Mouse (Mus musculus) neutrophil, adult 5-6 weeks (primary cell): ENCODE results near the gene Gimap9. TPM values are rescaled to one million over a fixed set of nuclear protein-coding genes. Genes with fewer than 3 reads are reported as not detected.

Experiments used
- ATAC-seq: fragments of 151-379, 151-347 bp; 2 replicates; pipeline ENCODE4 v1.8.0; 2017; ENCODE audit warnings: mild to moderate bottlenecking, moderate TSS enrichment; ENCODE audit not compliant: insufficient number of reproducible peaks, poor library complexity, low FRiP score, severe bottlenecking; ENCODE audit errors: extremely low read depth
- total RNA-seq: library from RNA; stranded (forward); fragments of 200-1000 nt; gene quantifications from 2 replicates; pipeline ENCODE4 v1.2.3, GENCODE M21; 2017

The Gimap9 gene
- total RNA-seq, 1 experiment from 2014 or later, result 132 TPM

DNA sequence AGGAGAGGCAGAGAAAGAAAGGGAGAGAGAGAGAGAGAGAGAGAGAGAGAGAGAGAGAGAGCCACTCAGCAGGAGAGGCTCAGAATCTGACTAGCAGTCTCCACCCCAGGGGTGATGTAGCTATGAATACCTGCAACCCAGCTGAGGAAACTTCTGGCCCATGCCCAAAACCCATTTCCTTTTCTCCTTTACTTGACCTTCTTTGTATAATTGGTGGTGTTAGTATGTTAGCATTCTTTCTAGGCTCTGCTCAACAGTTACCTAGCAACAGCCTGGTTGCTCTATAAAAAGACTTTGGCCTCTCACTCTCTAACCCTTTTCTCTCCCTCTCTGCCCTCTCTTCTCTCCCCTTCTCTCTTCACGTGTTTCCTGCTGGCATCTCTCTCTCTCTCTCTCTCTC is 49.5 kb downstream of the Gimap9 start:
- ATAC-seq, result peak; percentile 83

DNA sequence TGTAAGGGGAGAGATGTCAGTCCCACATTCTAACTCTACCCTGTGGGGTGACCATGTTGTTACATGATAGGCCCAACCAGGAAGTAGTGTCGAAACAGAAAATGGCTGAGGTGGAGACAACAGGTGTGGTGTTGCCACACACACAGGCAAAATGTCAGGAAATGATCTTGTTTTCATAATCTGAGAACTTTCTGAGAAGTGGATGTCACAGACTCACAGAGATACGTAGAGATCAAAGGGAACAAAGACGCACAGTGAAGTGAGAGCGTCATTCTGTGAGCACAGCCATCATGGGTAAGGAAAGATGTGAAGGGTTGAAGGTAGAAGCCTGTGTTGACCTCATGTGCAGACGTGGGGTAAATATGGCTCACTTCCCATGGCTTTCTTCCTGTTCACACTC is 51.8 kb downstream of the Gimap9 start:
- peak; percentile 23; the same call in 1 of the 2 replicates for ATAC-seq

Other genes starting within 250 kb of the Gimap9 start
- gene Zfp467, start 230.3 kb upstream of the Gimap9 start, total RNA-seq, result 4.9 and 10.8 TPM in 2 replicates
- gene Sspo, start 227.9 kb upstream of the Gimap9 start, total RNA-seq, result not detected in 2 replicates
- gene Atp6v0e2, start 138.5 kb upstream of the Gimap9 start, total RNA-seq, result 0.49 TPM in 1 of 2 replicates, not detected in the other
- 19.8 and 30.1 TPM in 2 replicates for gene Lrrc61, start 121.3 kb upstream of the Gimap9 start, total RNA-seq
- 0.37 TPM in 1 of 2 replicates, not detected in the other for gene Rarres2, start 103.3 kb upstream of the Gimap9 start, total RNA-seq
- gene Gm45021, start 86.5 kb upstream of the Gimap9 start, total RNA-seq, result not detected in 2 replicates
- 2.9 and 3.1 TPM in 2 replicates for gene Repin1, start 82.2 kb upstream of the Gimap9 start, total RNA-seq
- not detected in 2 replicates for gene Gm44965, start 82.2 kb upstream of the Gimap9 start, total RNA-seq
- 1.1 and 2.6 TPM in 2 replicates for gene Zfp775, start 74.1 kb upstream of the Gimap9 start, total RNA-seq
- 0.12 and 0.35 TPM in 2 replicates for gene AI854703, start 49.4 kb upstream of the Gimap9 start, total RNA-seq
- 270 and 290 TPM in 2 replicates for gene Gimap8, start 28.9 kb upstream of the Gimap9 start, total RNA-seq
- gene Gimap4, start 8.4 kb downstream of the Gimap9 start, total RNA-seq, result 627 and 688 TPM in 2 replicates
- gene Gimap6, start 32.1 kb downstream of the Gimap9 start, total RNA-seq, result 892 and 934 TPM in 2 replicates
- gene Gm28053, start 42.5 kb downstream of the Gimap9 start, total RNA-seq, result 24.7 and 34.2 TPM in 2 replicates
- gene Gimap7, start 42.5 kb downstream of the Gimap9 start, total RNA-seq, result 121 TPM in 2 replicates
- 288 and 296 TPM in 2 replicates for gene Gimap1, start 62.9 kb downstream of the Gimap9 start, total RNA-seq
- 83.5 and 86.2 TPM in 2 replicates for gene Gimap5, start 70.1 kb downstream of the Gimap9 start, total RNA-seq
- gene Gimap3, start 94.7 kb downstream of the Gimap9 start, total RNA-seq, result 311 and 314 TPM in 2 replicates
- gene Tmem176a, start 164.8 kb downstream of the Gimap9 start, total RNA-seq, result 4.1 and 6.6 TPM in 2 replicates
- gene Tmem176b, start 165.4 kb downstream of the Gimap9 start, total RNA-seq, result 11.2 and 14.4 TPM in 2 replicates
- gene Aoc1, start 196.8 kb downstream of the Gimap9 start, total RNA-seq, result not detected in 2 replicates